In the genomic region with DNA sequence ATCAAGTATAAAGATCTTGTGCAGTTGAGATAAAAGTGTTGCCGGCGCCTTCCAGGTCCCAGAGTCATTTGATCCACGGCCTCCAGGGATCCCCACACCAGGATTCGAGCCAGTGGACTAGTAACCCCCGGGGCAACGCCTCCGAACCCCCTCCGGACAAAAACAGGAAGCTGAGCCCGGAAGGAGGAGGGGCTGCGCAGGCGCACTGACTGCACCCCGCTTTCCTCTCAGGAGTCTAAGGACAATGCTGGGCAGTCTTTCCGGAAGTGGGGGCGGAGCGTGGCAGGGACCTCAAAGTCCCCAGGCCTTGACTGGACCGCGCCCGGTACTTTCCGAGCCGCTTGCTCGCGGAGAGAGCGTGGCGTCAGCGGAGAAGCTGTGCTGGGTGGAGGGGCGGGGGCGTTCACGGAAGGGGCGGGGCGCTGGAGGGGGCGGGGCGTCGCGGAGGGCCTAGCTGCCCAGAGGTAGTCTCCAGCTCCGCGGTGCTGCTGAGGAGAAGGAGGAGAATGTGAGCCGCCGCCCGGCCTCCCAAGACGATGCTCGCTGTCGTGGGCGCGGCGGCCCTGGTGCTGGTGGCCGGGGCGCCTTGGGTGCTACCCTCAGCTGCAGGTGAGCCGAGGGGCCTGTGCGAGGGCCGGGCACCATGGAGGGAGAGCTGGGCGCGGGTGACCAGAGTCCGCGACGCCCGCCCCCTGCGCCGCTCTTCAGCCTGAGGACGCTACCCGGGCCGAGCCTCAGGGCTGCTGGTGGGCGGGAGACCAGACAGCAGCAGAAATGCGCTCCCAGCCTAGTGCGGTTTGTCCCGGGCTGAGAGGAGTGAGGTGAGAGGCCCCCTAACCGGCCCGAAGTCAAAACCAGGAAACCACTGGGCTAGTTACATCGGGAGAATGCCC, we compare ENCODE assay signal across 8 mouse cellular contexts. TPM values are rescaled to one million over a fixed set of nuclear protein-coding genes. Genes with fewer than 3 reads are reported as not detected.
A peak's percentile ranks its signal among the peaks of the same experiment; 100 is the strongest.
DNase-seq lines count a peak whose midpoint lies in the region; ATAC-seq lines count a peak whose summit lies in the region.

A gene (plus strand): TSS at position 431 of the 893 bp plus-strand sequence.

- peak within 1 kb of the TSS; percentile 88 for H3K27ac ChIP-seq in hindbrain, embryonic 16.5 days (ENCODE audit: low read depth, low read length)
- peak within 1 kb of the TSS; percentile 91 for H3K27ac ChIP-seq in macrophage

- peak; percentile 99 for ATAC-seq in hindbrain, embryonic 16.5 days

- H3K36me3 ChIP-seq in hindbrain, embryonic 16.5 days (ENCODE audit: control insufficient read depth, insufficient read depth, low read length) = peaks cover 5% of the 10 kb centered on the region; the same call in 1 of the 2 replicates
- H3K36me3 ChIP-seq in macrophage (ENCODE audit: inconsistent target) = peaks cover 7% of the 10 kb centered on the region

- H3K4me3 ChIP-seq in hindbrain, embryonic 16.5 days (ENCODE audit: low read length) = peak within 1 kb of the TSS; percentile 63
- peak within 1 kb of the TSS; percentile 81 for H3K4me3 ChIP-seq in macrophage (ENCODE audit: inconsistent target)

- WGBS in hindbrain, embryonic 16.5 days = under 1% methylated on average over 50 of the region's 68 CpGs
- 1% methylated on average over 63 of the region's 68 CpGs for WGBS in macrophage (ENCODE audit: missing documents)

- peak; percentile 97 for DNase-seq in WW6 (ENCODE audit: low read depth, low spot score)
- peak; percentile 95 to 97 for DNase-seq in cerebellum, postnatal 4 days (ENCODE audit: low spot score in 2 of 2)
- peak; percentile 100 for DNase-seq in gastrocnemius, adult 18-20 months (ENCODE audit: low spot score)
- peak; percentile 98 for DNase-seq in left cerebral cortex, adult 18-20 months (ENCODE audit: low spot score in 2 of 2)
- peak; percentile 98 for DNase-seq in right cerebral cortex, adult 18-20 months
- DNase-seq in urinary bladder, postnatal 10 days (ENCODE audit: low spot score) = peak; percentile 95

- peak within 1 kb of the TSS; percentile 82 for H3K9ac ChIP-seq in hindbrain, embryonic 16.5 days (ENCODE audit: low read depth, low read length)

- H3K9me3 ChIP-seq in hindbrain, embryonic 16.5 days (ENCODE audit: control insufficient read depth, low read length) = no peaks in the 10 kb centered on the region

- H3K27me3 ChIP-seq in hindbrain, embryonic 16.5 days (replicated peaks; ENCODE audit: control insufficient read depth, insufficient read depth, low read length) = no peaks in the 10 kb centered on the region

- H3K79me2 ChIP-seq in macrophage (ENCODE audit: inconsistent target) = peaks cover 47% of the 10 kb centered on the region

- H3K4me2 ChIP-seq in hindbrain, embryonic 16.5 days (ENCODE audit: low read length) = peak within 1 kb of the TSS; percentile 68

- H3K4me1 ChIP-seq in hindbrain, embryonic 16.5 days (ENCODE audit: control insufficient read depth, insufficient read depth, low read depth, low read length) = peaks cover 10% of the 10 kb centered on the region

RNA-seq across cellular contexts. Expression of the gene that starts here (rescaled TPM):
- total RNA-seq in gastrocnemius, adult 18-20 months (2021) = 10 to 100 TPM in 1 of 2 experiments, 1 to 10 TPM in 1; 9.8 to 12.2 TPM
- 42.7 and 49.2 TPM in 2 replicates for polyA plus RNA-seq in hindbrain, embryonic 16.5 days (2015; fragmentation: Nextera tagmentation; extraction: Ambion mirVana)
- total RNA-seq in left cerebral cortex, adult 18-20 months (2021) = 10 to 100 TPM; 41.7 to 53.2 TPM
- 100 to 1,000 TPM; 157 to 461 (median 270) TPM for total RNA-seq in macrophage (2018; cell fraction: chromatin; rRNA removed)
- total RNA-seq in macrophage (2018; cell fraction: cytosol; rRNA removed) = 100 to 1,000 TPM in 4 of 26 experiments, 10 to 100 TPM in 22; 61.9 to 145 (median 84.6) TPM
- total RNA-seq in macrophage (2018; cell fraction: nucleus; rRNA removed) = 100 to 1,000 TPM; 208 to 496 (median 273) TPM
- 64.7 to 104 TPM (median 89.0 TPM) in 3 replicates for polyA plus RNA-seq in macrophage (2018)

Comparison
In these comparisons a context has a peak if more than half of its experiments do, and no peak if none do; other contexts are left out.
1. Peak in every context shown above with its lines: DNase-seq, ATAC-seq, H3K4me3 ChIP-seq and H3K27ac ChIP-seq.